Mouse (Mus musculus) lung, embryonic 14.5 days (tissue): Measurements from ENCODE around the gene Rab36. TPM values are rescaled to one million over a fixed set of nuclear protein-coding genes. Genes with fewer than 3 reads are reported as not detected.

ENCODE experiments used
- ATAC-seq: fragments of 200-750 bp; cut with Nextera tagmentation; 2 replicates; pipeline ENCODE4 v1.8.0; 2017; ENCODE audit warnings: mild to moderate bottlenecking, moderate TSS enrichment, moderate library complexity; ENCODE audit not compliant: insufficient read depth
- DNase-seq: peaks from one replicate; pipeline ENCODE4 v3.0.0-alpha.2; 2015
- H3K27ac ChIP-seq: fragments of 300-500 bp; sonication (generic); 2 replicates; pipeline ENCODE4 v1.5.1; 2014; ENCODE audit warnings: low read depth, mild to moderate bottlenecking, moderate library complexity
- H3K27me3 ChIP-seq: fragments of 300-500 bp; sonication (generic); 2 replicates; pipeline ENCODE4 v1.6.1; 2014; ENCODE audit warnings: low read length, control low read depth; ENCODE audit not compliant: insufficient read depth
- H3K36me3 ChIP-seq: fragments of 300-500 bp; sonication (generic); 2 replicates; pipeline ENCODE4 v1.6.1; 2014; ENCODE audit warnings: control low read depth; ENCODE audit not compliant: insufficient read depth
- H3K4me1 ChIP-seq: fragments of 300-500 bp; sonication (generic); 2 replicates; pipeline ENCODE4 v1.6.1; 2014; ENCODE audit warnings: antibody characterized with exemption, control low read depth; ENCODE audit not compliant: insufficient read depth
- H3K4me2 ChIP-seq: fragments of 300-500 bp; sonication (generic); 2 replicates; pipeline ENCODE4 v1.6.1; 2014; ENCODE audit warnings: mild to moderate bottlenecking
- H3K4me3 ChIP-seq: fragments of 300-500 bp; sonication (generic); 2 replicates; pipeline ENCODE4 v1.5.1; 2014; ENCODE audit warnings: low read depth, low read length
- H3K9ac ChIP-seq: fragments of 300-500 bp; sonication (generic); 2 replicates; pipeline ENCODE4 v1.6.1; 2014
- H3K9me3 ChIP-seq: fragments of 300-500 bp; sonication (generic); 2 replicates; pipeline ENCODE4 v1.6.1; 2016; ENCODE audit warnings: low read depth, low read length, control low read depth
- CTCF ChIP-seq: IDR thresholded peaks from 2 replicates; pipeline ENCODE4 v1.5.1; 2016; ENCODE audit warnings: antibody characterized with exemption, low read depth
- WGBS: fragments of 180-500 bp; shearing (Covaris S2); extraction: QIAGEN DNeasy Blood & Tissue Kit; methylation state at CpG from one replicate; pipeline ENCODE4 v1.1.7; 2014; 5-methylcytosine and 5-hydroxymethylcytosine counted together
- polyA plus RNA-seq: library from polyadenylated mRNA; unstranded; fragments of >200 nt; fragmentation: Nextera tagmentation; extraction: Ambion mirVana; gene quantifications from 2 replicates; pipeline ENCODE4 v1.2.1, GENCODE M21; 2014

Gene Rab36
- polyA plus RNA-seq, 1 experiment from 2014 or later: 14.8 TPM

DNA sequence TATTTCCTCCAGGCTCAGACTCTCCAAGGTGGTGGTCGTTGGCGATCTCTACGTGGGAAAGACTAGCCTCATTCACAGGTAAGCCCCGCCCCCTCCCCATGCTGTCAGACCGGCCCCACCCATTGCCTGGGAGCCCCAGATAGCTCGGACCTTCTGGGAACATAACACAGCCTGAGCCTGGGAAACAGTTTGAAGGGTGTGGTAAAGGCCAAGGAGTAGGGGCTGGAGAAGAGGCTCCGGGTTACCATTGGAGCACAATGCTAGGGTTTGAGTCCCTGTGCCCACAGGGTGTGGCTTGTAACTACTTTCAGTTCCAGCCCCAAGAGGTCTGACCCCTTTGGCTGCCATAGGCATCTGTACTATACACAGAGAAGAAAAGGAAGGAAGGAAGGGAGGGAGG is 7.6 kb downstream of the Rab36 start:
- TF ChIP-seq CTCF: no peak
- H3K27ac ChIP-seq: no peak overlapping the region
- no peaks in the 10 kb centered on the region for H3K27me3 ChIP-seq
- no peak overlapping the region for H3K4me3 ChIP-seq
- no peak for DNase-seq
- 31% methylated on average over 7 of the region's 7 CpGs for WGBS
- 0 out of 2 replicates have a peak, but pooled peaks cover 2% of the 10 kb centered on the region for H3K4me1 ChIP-seq
- no peak for ATAC-seq
- H3K36me3 ChIP-seq: peaks cover 19% of the 10 kb centered on the region; the same call in 1 of the 2 replicates
- H3K9ac ChIP-seq: no peak overlapping the region
- no peak overlapping the region for H3K4me2 ChIP-seq
- H3K9me3 ChIP-seq: no peaks in the 10 kb centered on the region

DNA sequence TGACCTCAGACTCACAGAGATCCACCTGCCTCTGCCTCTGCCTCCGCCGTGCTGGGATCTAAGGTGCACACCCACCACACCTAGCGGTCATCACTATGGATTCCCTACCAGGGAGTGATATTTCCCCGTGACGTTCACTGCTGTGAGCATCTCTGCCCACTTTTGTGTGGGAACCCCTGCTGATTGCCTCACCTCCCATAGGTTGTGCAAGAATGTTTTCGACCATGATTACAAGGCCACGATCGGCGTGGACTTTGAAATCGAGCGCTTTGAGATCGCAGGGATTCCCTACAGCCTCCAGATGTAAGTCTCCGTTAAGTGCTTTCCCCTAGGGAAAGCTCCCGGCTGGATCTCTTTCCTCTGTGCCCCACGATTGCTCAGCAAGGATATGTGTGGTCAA is 9.0 kb downstream of the Rab36 start:
- WGBS: 96% methylated on average over 15 of the region's 15 CpGs
- DNase-seq (no peak), ATAC-seq (no peak)
- no peaks in the 10 kb centered on the region for H3K9me3 ChIP-seq
- no peaks in the 10 kb centered on the region for H3K27me3 ChIP-seq
- 0 out of 2 replicates have a peak, but pooled peaks cover 2% of the 10 kb centered on the region for H3K4me1 ChIP-seq
- H3K4me3 ChIP-seq: no peak overlapping the region
- peaks cover 21% of the 10 kb centered on the region; the same call in 1 of the 2 replicates for H3K36me3 ChIP-seq
- TF ChIP-seq CTCF: no peak
- no peak overlapping the region for H3K27ac ChIP-seq
- H3K4me2 ChIP-seq: no peak overlapping the region
- H3K9ac ChIP-seq: no peak overlapping the region

DNA sequence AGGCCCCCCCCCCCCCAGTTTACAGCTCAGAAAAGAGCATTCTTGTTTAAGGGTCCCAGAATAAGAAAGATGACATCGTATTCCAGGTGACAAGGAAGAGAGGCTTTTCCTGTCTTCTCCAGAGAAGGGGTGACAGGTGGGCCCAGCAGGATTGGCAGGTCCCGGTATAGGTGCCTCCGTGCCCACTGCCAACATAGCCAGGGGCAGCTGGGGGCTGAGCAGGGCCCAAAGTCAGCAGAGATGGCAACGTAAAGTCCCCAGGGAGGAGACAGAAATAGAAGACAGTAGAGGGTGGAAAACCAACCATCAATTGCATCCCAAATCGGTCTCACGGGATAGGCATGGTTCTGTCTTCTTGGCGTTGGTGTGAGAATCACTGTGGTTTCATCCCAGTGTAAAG is 11.9 kb downstream of the Rab36 start:
- Histone ChIP-seq H3K36me3 (peaks cover 15% of the 10 kb centered on the region; the same call in 1 of the 2 replicates), H3K4me3 (no peak overlapping the region), H3K27me3 (no peaks in the 10 kb centered on the region), H3K4me1 (0 out of 2 replicates have a peak, but pooled peaks cover 2% of the 10 kb centered on the region), H3K4me2 (no peak overlapping the region), H3K9ac (no peak overlapping the region), H3K27ac (no peak overlapping the region), H3K9me3 (no peaks in the 10 kb centered on the region)
- WGBS: 85% methylated on average over 7 of the region's 7 CpGs
- TF ChIP-seq CTCF: no peak
- no peak for ATAC-seq
- DNase-seq: no peak

DNA sequence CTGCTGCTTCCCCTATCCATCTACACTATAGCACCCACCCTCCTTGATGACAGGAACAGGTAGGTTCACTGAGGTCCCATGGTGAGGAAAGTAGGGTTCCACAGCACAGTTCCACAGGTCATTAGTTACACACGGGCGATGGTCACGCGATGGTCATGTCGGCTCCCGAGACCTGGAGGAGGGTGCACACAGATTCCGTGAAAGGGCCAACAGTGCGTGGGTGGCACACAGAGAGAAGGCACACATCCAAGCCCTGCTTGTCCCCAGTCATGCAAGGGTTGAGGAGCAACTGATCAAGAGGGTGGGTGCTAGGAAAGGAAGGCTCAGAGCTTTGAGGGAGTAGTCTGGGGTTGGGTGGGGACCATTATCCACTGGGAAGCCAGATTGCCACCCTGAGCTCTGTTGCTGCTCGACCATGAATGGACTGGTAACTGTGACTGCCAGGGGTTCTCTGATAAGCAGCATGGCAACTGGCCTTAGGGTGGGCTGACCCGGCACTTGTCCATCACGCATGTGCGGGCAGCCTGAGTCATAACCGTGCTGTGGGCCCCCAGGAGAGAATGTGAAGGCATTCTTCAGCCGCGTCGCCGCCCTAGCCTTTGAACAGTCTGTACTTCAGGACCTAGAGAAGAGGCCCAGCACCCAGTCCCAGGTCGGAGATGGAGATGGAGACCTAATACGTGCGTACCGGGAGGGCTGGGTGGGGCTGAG is 14.7 kb downstream of the Rab36 start:
- H3K4me3 ChIP-seq: no peak overlapping the region
- no peak for ATAC-seq

DNA sequence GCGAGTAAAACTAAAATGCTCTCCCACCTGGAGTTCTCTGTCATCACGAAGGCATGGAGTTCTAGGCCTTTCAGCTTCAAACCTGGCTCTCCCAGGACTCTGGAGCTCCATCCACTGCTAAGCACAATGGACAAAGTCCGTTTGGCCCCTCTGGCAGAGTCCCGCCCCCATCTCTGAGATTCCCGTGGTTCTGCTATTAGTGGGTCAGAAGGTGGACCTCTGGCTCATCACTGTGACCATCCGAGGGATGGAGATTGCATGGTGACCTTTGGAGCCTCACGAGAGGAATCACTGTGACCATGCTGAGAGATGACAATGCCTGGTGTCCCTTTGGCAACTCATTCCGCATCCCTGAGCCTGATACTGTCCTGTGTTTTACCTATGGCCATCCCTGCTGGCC is 16.0 kb downstream of the Rab36 start:
- no peak for TF ChIP-seq CTCF
- 0 out of 2 replicates have a peak, but pooled peaks cover 5% of the 10 kb centered on the region for H3K36me3 ChIP-seq
- H3K9me3 ChIP-seq: no peaks in the 10 kb centered on the region
- H3K4me1 ChIP-seq: peaks cover 4% of the 10 kb centered on the region
- no peak overlapping the region for H3K27ac ChIP-seq
- H3K9ac ChIP-seq: no peak overlapping the region
- no peaks in the 10 kb centered on the region for H3K27me3 ChIP-seq
- DNase-seq: no peak
- H3K4me2 ChIP-seq: no peak overlapping the region
- no peak for ATAC-seq
- no peak overlapping the region for H3K4me3 ChIP-seq
- 76% methylated on average over 8 of the region's 8 CpGs for WGBS

More for the DNA sequence above, 14.7 kb downstream of the Rab36 start:
- TF ChIP-seq CTCF: no peak
- peaks cover 4% of the 10 kb centered on the region for H3K4me1 ChIP-seq
- no peak for DNase-seq
- 0 out of 2 replicates have a peak, but pooled peaks cover 5% of the 10 kb centered on the region for H3K36me3 ChIP-seq
- H3K9ac ChIP-seq: no peak overlapping the region
- H3K27me3 ChIP-seq: no peaks in the 10 kb centered on the region
- H3K9me3 ChIP-seq: no peaks in the 10 kb centered on the region
- no peak overlapping the region for H3K4me2 ChIP-seq
- WGBS: 88% methylated on average over 21 of the region's 21 CpGs
- no peak overlapping the region for H3K27ac ChIP-seq

DNA sequence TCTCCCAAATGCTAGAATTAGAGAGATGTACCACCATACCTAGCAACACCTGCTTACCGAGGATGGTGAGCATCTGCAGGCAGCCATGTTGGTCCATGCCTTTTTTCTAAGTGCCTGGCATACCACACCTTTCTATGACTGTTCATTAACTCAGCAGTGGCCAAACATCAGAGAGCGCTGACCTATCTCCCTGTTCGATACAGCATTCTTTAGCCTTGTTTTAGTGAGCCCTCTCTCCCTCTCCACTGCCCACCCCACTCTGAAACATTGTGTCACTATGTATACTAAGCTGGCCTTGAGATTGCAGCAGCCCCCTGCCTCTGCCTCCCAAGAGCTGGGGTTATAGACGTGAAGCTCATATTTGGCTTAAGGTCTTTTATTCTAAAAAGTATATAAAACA is 16.8 kb downstream of the Rab36 start:
- Histone ChIP-seq H3K36me3 (0 out of 2 replicates have a peak, but pooled peaks cover 5% of the 10 kb centered on the region), H3K9me3 (no peaks in the 10 kb centered on the region), H3K4me3 (no peak overlapping the region), H3K9ac (no peak overlapping the region), H3K4me2 (no peak overlapping the region), H3K4me1 (peaks cover 5% of the 10 kb centered on the region), H3K27ac (no peak overlapping the region), H3K27me3 (no peaks in the 10 kb centered on the region)
- DNase-seq: no peak
- ATAC-seq: no peak
- TF ChIP-seq CTCF: no peak
- WGBS: 63% methylated on average over 4 of the region's 4 CpGs

DNA sequence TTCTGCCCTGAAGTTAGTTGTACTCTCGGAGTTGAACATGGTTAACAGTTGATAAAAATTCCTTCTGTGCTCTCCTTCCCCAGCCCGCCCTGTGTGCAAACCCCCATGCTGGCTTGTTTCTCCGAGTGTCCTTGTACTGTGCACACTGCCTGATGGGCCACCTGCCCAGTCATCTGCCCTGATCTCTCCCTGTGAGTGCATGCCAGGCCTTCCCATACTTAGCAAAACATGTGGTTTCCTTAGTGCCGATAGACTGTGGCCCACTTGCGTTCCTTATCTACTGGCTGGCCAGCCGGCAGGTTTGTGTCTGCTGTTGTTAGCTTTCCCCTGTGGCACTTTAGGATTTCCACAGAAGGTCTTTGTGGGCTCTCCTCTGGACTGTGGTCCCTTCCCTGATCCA is 17.3 kb downstream of the Rab36 start:
- H3K27ac ChIP-seq: no peak overlapping the region
- 0 out of 2 replicates have a peak, but pooled peaks cover 5% of the 10 kb centered on the region for H3K36me3 ChIP-seq
- 36% methylated on average over 6 of the region's 6 CpGs for WGBS

More for the DNA sequence above, 17.3 kb downstream of the Rab36 start:
- Histone ChIP-seq H3K4me1 (peaks cover 7% of the 10 kb centered on the region), H3K4me2 (no peak overlapping the region), H3K9me3 (no peaks in the 10 kb centered on the region), H3K4me3 (no peak overlapping the region), H3K27me3 (no peaks in the 10 kb centered on the region), H3K9ac (no peak overlapping the region)
- DNase-seq (no peak), ATAC-seq (no peak)
- no peak for TF ChIP-seq CTCF
